Mouse (Mus musculus) CD4-positive, CD25-positive, alpha-beta regulatory T cell, adult 4 months (primary cell): ENCODE measurements around the gene Syt6. TPM values are rescaled to one million over a fixed set of nuclear protein-coding genes. Genes with fewer than 3 reads are reported as not detected.
"Not testable (repeated sequence)": the region's sequence is repeated elsewhere in the genome, so short reads cannot be mapped to it uniquely, and the experiment has no call there.

Experiments
- ATAC-seq: one replicate; pipeline ENCODE4 v1.8.0; 2017
- polyA plus RNA-seq, 2 experiments: library from polyadenylated mRNA; unstranded; fragments of 100-300 nt; shearing (Covaris generic); gene quantifications; one replicate each; pipeline ENCODE4 v1.2.1; 2017

Syt6 gene
- polyA plus RNA-seq, 2 experiments from 2014 or later: not detected

DNA sequence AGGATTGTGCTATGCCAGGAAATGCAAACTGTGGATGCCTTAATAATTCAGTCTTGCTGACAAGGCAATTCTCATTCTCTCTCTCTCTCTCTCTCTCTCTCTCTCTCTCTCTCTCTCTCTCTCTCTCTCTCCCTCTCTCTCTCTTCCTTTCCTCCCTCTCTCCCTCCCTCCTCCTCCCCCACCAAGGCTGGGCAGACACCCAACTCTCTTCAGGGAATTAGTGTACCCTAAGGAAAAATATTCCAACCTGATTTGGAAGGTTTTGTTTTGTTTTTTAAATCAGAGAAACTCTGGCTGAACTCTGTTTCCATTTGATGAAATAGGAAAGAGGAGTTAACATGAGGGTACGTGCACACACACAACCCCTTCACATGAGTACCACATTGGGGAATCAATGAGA, 26.5 kb downstream of the Syt6 start:
- ATAC-seq: no peak

GRCm38 (mm10) chr3:103606045-103606597, 31.1 kb downstream of the Syt6 start:
- no peak for ATAC-seq

GRCm38 (mm10) chr3:103606660-103607595, 31.9 kb downstream of the Syt6 start:
- no peak for ATAC-seq

DNA sequence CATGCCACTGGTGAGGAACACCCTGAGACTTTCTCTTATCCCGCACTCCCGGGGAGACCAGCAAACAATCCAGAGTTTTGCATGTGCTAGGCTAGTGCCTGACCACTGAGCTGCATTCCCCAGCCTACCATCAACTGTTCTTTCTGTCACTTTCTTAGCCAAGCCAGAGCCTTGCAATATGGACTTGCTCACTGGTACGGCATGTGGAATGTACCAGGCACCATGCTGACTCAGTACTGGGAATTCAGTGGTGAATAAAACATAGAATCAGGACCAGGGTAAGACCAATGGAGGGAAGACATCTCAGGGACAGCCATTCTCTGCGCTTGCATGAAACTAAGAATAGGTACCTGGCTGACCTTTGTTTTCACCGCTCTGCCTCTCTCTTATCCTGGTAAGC, 35.2 kb downstream of the Syt6 start:
- no peak for ATAC-seq

DNA sequence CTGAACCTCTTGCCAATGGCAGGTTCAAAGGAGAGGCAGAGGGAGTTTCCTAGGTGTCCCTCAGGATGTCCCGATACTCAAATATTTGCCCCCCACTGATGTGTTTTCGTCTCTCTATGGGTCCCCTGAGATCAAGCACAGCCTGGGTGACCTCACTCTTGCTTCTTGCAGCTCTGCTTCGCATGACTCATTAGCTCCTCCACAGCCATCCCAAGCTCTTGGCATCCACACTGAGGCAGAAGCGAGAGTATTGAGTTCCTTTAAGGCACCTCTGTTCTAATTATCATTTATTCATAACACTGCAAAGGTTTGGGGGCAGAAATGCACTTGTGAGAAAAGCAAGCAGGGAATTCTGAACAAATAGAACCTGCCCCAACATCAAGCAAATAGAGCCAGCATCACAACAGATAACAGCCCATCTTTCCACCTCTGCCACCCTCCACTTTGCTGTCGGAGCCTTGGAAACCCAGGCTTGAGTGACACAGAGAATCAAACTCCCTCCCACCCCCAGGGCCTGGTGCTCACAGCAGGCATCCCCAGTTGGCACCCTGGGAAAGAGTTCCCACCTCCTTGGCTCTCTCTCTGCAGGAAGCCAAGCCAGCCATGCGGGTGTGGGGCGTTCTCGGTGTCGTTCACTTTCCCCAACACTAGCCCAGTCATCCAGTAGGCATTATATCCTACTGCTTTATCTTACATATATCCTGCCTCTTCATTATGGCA, 37.8 kb downstream of the Syt6 start:
- no peak for ATAC-seq

GRCm38 (mm10) chr3:103615621-103616020, 40.6 kb downstream of the Syt6 start:
- no peak for ATAC-seq

DNA sequence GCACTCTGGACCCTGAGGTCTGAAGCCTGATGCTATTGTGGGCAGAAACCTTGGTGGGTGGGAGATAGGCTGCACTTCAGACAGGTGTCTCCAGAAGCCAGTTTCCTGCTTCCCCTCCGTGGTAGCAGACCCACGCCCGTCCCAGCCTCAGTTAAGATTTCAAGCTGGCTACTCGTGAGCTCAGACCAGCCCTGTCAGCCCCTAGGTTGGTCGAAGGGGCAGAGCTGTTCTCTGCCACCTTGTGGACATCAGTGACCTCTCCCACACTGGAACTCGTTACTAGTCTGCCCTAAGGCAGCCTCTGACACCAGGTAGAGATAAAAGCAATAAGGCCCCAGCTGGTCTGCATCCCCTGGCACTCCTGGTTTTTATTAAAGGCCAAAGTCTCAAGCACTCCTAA, 42.0 kb downstream of the Syt6 start:
- no peak for ATAC-seq

- no peak for ATAC-seq
These were observed 45.1 kb downstream of the Syt6 start for GRCm38 (mm10) chr3:103620101-103620500.

DNA sequence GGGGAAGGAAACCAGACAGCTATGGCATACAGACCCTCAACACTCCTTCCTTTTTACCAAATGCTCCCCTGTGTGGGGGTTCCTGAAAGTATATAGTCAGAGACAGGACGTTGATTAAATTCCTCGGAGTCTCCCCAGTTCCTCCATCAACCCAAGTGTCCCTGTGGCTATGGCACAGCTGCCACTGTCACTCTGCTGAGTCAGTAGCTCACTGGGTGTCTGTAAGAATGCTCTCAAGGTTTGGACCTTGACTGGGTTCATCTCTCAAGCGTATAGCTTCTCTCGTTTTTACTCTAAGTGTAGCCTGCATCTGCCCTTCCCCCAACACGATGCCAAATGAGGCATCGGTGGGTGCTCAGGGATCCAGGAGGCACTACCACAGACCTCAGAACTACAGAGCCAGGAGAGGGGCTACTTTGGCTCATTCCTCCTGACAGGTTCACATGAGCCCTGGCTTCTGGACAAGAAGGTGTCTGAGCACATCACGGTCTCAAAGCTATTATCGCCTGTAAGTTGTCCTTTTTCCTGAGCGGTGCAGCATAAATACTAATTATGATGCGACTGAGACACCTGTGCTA, 49.0 kb downstream of the Syt6 start:
- ATAC-seq: no peak

DNA sequence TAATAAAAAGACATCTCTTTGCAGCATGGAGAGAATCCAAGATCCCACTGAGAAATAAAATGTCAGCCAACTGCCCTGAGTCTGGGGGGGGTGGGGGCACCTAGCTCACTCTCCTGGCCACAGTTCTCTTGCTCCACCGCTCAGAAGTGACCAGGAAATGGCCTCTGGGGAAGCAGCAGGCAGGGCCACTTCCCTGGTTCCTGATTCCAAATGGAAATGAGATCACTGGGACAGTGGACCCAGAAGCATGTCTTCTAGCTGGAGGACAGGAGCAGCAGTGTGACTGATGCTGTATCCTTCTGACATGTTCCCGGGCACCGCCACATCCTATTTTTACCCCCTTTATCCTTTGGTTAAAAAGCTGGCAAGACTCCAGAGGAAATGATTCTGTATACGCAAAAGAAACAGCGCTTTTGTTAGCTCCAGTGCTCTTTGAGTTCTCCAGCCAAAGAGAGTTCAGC, 49.6 kb downstream of the Syt6 start:
- ATAC-seq: no peak

- no peak for ATAC-seq
These were observed 50.1 kb downstream of the Syt6 start for GRCm38 (mm10) chr3:103625169-103625568.

DNA sequence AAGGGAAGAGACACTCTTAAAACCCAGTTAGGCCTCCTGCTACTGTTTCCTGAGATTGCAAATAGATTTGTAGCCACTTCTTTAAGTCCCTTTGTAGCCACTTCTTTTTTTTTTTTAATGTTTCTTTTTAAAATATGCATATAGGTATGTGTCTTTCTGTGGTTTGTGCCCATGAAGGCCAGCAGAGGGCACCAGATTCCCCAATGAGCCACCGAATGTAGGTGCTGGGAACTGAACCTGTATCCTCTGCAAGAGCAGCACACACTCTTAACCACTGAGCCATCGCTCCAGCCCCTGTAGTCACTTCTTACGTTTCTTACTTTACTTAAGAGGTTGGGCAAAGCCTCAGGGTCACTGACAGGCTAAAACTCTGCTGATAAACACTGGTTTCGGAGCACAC, 51.5 kb downstream of the Syt6 start:
- no peak for ATAC-seq

DNA sequence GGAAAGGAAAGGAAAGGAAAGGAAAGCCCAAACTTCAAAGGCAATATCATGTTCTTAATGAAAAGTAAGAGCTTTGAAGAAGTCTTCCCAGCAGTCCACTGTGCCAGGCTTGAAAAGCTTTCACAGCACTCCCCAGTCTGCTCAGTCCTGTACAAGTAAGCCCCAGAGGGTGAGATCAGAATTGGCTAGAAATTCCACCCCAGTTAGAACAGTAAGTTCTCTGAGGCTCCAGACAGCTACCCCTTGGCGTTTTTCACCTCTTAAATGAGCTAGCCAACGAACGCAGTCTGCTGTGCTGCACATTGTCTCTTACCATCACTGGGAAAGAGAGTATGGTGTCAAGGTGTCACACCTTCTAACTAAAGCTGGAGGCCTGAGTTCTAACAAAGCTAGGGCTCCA, 52.6 kb downstream of the Syt6 start:
- no peak for ATAC-seq

GRCm38 (mm10) chr3:103633124-103633523, 58.1 kb downstream of the Syt6 start:
- ATAC-seq: no peak

DNA sequence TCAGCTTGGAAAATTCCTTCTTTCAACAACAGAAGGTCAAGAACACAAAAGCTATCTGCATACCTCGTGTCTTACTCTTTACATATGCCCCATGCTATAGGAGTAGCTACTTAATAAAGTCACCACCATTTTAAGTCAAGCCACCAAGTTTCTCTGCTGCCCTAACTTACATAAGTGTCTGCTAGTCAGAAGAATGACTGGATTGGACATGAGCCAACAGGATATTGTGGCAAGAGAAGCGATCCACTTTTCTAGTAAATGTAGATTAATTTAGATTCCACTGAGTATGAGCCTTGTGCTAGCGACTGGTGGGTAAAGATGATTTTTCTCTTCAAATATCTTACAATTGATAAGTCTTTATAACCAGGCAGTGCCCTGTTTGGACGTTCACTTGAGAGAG, 58.8 kb downstream of the Syt6 start:
- no peak for ATAC-seq

DNA sequence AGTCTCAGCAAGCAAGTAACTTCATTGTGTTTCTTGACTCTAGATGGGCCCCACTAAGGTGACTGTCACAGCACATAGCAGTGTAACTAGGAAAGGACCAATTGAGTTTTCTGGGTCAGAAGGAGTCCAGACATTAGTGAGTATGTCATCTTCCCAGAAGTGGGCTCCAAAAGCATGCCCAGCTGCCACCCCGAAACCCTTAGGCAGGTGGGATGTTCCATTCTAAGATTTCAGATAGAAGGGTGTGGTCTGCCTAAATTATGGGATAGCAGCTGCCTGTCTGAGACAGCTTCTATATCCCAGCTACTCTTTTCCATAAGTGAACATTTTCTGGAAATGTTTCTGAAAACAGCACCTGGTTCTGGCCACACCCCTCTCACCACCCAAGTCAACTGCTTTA, 59.2 kb downstream of the Syt6 start:
- ATAC-seq: no peak

DNA sequence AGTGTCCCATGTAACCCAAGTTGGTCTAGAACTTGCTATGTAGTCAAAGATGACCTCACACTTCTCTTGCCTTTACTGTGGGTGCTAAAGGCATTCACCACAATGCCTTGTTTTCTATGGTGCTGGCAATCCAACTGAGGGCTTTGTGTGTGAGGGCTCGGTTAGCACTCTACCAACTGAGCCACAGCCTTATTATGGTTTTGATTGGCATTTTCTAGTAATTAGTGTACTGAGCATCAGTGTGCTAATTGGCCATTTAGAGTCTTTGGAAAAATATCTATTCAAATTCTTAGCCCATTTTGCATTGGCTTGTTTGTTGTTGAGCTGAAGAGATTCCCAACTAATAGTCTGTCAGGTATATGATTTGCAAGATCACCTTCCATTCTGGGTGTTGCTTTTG, 62.6 kb downstream of the Syt6 start:
- ATAC-seq: no peak

DNA sequence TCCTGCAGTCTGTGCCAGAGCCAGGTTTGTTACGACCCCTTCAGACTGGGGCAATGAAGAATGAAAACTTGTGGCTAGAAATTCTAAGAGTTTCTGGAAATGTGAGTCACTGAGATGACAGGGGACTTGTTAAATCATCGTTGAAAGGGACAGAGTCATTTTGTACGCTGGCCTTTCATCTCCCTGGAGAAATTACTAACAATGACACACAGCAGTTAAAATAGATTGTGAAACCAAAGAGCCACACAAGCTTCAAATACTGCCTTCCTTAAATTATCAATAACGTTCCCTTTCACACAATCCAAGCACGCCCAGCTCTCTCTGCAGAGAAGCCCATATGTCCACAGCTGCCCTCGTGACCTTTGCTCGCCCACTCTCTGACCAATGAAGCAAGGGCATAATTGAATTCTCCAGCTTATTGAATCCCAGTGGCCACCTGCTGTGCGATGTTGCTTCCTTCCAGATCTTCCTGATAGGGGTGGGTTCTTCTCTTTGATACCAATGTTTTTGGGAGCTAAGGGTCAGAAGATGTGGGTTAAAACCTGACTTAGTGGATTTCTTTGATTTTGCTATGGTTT, 65.3 kb downstream of the Syt6 start:
- ATAC-seq: no peak

- no peak for ATAC-seq
These were observed 66.3 kb downstream of the Syt6 start for GRCm38 (mm10) chr3:103641301-103641700.

DNA sequence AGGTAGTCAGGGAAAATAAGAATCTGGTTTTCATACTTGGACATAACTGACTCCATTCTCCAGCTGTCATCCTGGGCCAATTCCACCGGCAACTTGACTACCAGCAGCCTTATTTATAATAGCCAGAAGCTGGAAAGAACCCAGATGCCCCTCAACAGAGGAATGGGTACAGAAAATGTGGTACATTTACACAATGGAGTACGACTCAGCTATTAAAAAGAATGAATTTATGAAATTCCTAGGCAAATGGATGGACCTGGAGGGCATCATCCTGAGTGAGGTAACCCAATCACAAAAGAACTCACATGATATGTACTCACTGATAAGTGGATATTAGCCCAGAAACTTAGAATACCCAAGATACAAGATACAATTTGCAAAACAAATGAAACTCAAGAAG, 70.9 kb downstream of the Syt6 start, which contains the start of gene Atg4a-ps:
TSS of gene Atg4a-ps (minus strand) at position 101 of the 400 bp plus-strand sequence.
- ATAC-seq: not testable (repeated sequence)

GRCm38 (mm10) chr3:103647164-103647867, 72.3 kb downstream of the Syt6 start:
- no peak for ATAC-seq

DNA sequence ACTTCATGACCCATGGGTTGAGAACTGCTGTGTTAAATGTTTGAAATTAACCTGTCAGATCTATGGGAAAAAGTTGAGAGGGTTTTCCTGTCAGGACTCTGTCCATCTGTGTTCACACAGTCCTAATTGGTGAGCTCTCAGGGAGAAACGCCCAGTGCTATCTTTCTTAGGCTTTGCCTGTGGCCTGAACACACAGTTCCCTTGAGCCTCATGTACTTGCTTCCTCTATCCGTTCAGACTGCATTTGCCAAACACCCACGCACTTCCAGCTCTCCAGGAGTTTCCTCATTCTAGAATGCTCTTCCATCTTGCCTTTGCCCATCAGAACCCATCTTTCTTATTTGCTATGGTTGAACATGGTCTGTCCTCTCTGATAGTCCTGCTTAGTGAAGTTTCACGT, 73.5 kb downstream of the Syt6 start:
- ATAC-seq: no peak
